Mouse (Mus musculus) heart, embryonic 15.5 days (tissue): ENCODE data around the gene Mup4. TPM values are rescaled to one million over a fixed set of nuclear protein-coding genes. Genes with fewer than 3 reads are reported as not detected.

Experiments
- ATAC-seq: fragments of 200-750 bp; cut with Nextera tagmentation; replicated peaks from 2 replicates; pipeline ENCODE4 v1.8.0; 2017; ENCODE audit warnings: low read depth, moderate TSS enrichment; ENCODE audit not compliant: insufficient number of reproducible peaks, insufficient read depth, low FRiP score
- H3K27ac ChIP-seq: fragments of 300-500 bp; sonication (generic); 2 replicates; pipeline ENCODE4 v1.5.1; 2015; ENCODE audit warnings: mild to moderate bottlenecking, inconsistent platforms
- H3K27me3 ChIP-seq: fragments of 300-500 bp; sonication (generic); 2 replicates; pipeline ENCODE4 v1.6.1; 2015; ENCODE audit warnings: inconsistent platforms
- H3K36me3 ChIP-seq: fragments of 300-500 bp; sonication (generic); 2 replicates; pipeline ENCODE4 v1.6.1; 2015; ENCODE audit warnings: mild to moderate bottlenecking, inconsistent platforms
- H3K4me1 ChIP-seq: fragments of 300-500 bp; sonication (generic); replicated peaks from 2 replicates; pipeline ENCODE4 v1.6.1; 2015; ENCODE audit warnings: inconsistent platforms
- H3K4me2 ChIP-seq: fragments of 300-500 bp; sonication (generic); 2 replicates; pipeline ENCODE4 v1.6.1; 2015; ENCODE audit warnings: inconsistent platforms, mild to moderate bottlenecking, moderate library complexity
- H3K4me3 ChIP-seq: fragments of 300-500 bp; sonication (generic); 2 replicates; pipeline ENCODE4 v1.5.1; 2015; ENCODE audit warnings: mild to moderate bottlenecking, inconsistent platforms
- H3K9ac ChIP-seq: fragments of 300-500 bp; sonication (generic); 2 replicates; pipeline ENCODE4 v1.6.1; 2015; ENCODE audit warnings: mild to moderate bottlenecking, inconsistent platforms
- H3K9me3 ChIP-seq: fragments of 300-500 bp; sonication (generic); replicated peaks from 2 replicates; pipeline ENCODE4 v1.6.1; 2016; ENCODE audit warnings: inconsistent platforms
- WGBS: fragments of 180-500 bp; shearing (Covaris S2); methylation state at CpG from one replicate; pipeline ENCODE4 v1.1.7; 2015; ENCODE audit warnings: mixed read lengths; 5-methylcytosine and 5-hydroxymethylcytosine counted together
- polyA plus RNA-seq: library from polyadenylated mRNA; unstranded; fragments of >200 nt; fragmentation: Nextera tagmentation; extraction: Ambion mirVana; gene quantifications from 2 replicates; pipeline ENCODE4 v1.2.1, GENCODE M21; 2015

Mup4 gene
- polyA plus RNA-seq, 1 experiment from 2014 or later: not detected

DNA sequence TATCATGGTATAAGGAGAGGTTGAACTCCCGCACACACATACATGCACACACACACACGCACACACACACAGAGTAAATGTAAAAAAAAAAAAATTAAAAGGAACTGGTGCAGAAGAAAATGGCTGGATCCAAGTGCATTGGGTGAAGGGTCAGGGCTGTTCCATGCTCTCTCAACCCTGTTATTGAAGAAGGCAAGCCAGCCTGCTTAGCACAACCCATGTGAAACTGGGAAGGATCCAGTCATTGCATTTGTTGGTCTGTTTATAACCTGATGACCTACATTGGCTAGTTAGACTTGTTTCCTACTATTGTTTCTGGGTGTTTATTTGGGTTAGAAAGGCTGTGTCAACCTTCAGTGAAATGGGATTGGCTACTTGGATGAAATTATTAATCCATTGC lies 51.7 kb downstream of the Mup4 start:
- Histone ChIP-seq H3K4me1 (peaks cover 14% of the 10 kb centered on the region), H3K4me3 (no peak overlapping the region), H3K27ac (no peak overlapping the region), H3K4me2 (no peak overlapping the region), H3K9me3 (no peaks in the 10 kb centered on the region), H3K36me3 (no peaks in the 10 kb centered on the region), H3K27me3 (no peaks in the 10 kb centered on the region), H3K9ac (no peak overlapping the region)
- ATAC-seq: no peak
- 86% methylated on average over 2 of the region's 2 CpGs for WGBS

DNA sequence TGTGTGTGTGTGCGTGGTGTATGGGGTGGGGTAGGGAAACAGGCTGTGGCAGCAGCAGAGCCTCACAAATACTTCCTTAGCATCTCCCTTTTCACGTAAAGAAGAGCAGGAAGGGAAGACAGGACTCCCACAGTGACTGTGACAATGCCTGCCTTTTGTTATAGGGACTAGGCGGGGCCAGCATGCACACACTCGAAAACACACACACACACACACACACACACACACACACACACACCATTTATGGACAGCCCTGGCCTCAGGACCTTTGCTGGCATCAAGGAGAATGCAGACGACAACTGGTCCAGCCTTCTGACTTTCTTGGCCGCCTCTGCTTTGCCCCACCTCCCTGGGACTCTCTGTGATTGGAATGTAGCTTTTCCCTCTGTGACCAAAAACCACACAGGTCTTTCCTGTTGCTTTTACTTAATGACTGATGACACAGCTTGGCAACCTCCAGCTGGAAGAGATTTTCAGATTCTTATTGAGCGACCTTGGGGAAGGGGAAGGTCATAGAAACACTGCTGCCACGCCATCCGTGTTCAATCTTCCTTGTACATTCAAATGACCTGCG lies 52.8 kb downstream of the Mup4 start:
- no peak overlapping the region for H3K27ac ChIP-seq

DNA sequence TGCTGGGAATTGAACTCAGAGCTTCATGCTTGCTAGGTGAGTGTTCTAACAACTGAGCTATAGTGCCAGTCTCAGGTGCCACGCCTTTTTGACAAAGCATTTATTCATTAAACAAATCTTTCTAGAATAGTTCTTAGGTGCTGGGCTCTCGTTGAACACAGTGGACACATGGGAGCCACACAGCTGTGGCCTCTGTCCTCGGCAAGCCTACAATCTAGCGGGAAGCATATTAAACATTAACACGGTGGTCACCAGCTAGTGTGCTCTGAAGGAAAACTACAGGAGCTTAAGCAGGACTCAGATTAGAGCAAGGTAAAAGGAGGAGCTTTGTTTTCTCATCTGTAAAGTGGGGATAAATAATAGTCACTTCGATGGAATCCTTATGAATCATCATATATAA lies 53.4 kb downstream of the Mup4 start:
- Histone ChIP-seq H3K4me3 (no peak overlapping the region), H3K27ac (no peak overlapping the region), H3K4me1 (peaks cover 26% of the 10 kb centered on the region), H3K27me3 (no peaks in the 10 kb centered on the region), H3K9me3 (no peaks in the 10 kb centered on the region), H3K36me3 (no peaks in the 10 kb centered on the region), H3K4me2 (no peak overlapping the region), H3K9ac (no peak overlapping the region)
- WGBS: 88% methylated on average over 6 of the region's 6 CpGs
- ATAC-seq: no peak

More for the DNA sequence above, 52.8 kb downstream of the Mup4 start:
- Histone ChIP-seq H3K4me2 (no peak overlapping the region), H3K9me3 (no peaks in the 10 kb centered on the region), H3K36me3 (no peaks in the 10 kb centered on the region), H3K27me3 (no peaks in the 10 kb centered on the region), H3K4me3 (no peak overlapping the region), H3K9ac (no peak overlapping the region), H3K4me1 (peaks cover 20% of the 10 kb centered on the region)
- 63% methylated on average over 10 of the region's 10 CpGs for WGBS
- ATAC-seq: no peak

Other genes starting within 250 kb of the Mup4 start
- 35.4 and 39.9 TPM in 2 replicates for gene Inip, start 159.1 kb downstream of the Mup4 start, polyA plus RNA-seq
- gene Snx30, start 154.9 kb downstream of the Mup4 start, polyA plus RNA-seq: 5.3 and 9.9 TPM in 2 replicates
- 1.2 and 14.3 TPM in 2 replicates for gene Slc46a2, start 45.7 kb downstream of the Mup4 start, polyA plus RNA-seq
- gene Mup6, start 3.6 kb upstream of the Mup4 start, polyA plus RNA-seq: not detected in 2 replicates
- not detected in 2 replicates for gene Mup7, start 109.8 kb upstream of the Mup4 start, polyA plus RNA-seq
- not detected in 2 replicates for gene Mup2, start 193.6 kb upstream of the Mup4 start, polyA plus RNA-seq